Mouse (Mus musculus) midbrain, embryonic 10.5 days (tissue): ENCODE measurements around the gene Pign. TPM values are rescaled to one million over a fixed set of nuclear protein-coding genes. Genes with fewer than 3 reads are reported as not detected.

ENCODE experiments used
- DNase-seq: peaks from one replicate; pipeline ENCODE4 v3.0.0-alpha.2; 2017; ENCODE audit warnings: low spot score
- H3K27ac ChIP-seq: fragments of 300-500 bp; sonication (generic); replicated peaks from 2 replicates; pipeline ENCODE4 v1.5.1; 2016; ENCODE audit warnings: mild to moderate bottlenecking
- H3K27me3 ChIP-seq: fragments of 300-500 bp; sonication (generic); 2 replicates; pipeline ENCODE4 v1.6.1; 2016; ENCODE audit warnings: low read depth, mild to moderate bottlenecking; ENCODE audit not compliant: poor library complexity, severe bottlenecking
- H3K36me3 ChIP-seq: fragments of 300-500 bp; sonication (generic); 2 replicates; pipeline ENCODE4 v1.6.1; 2016; ENCODE audit warnings: mild to moderate bottlenecking, moderate library complexity
- H3K4me1 ChIP-seq: fragments of 300-500 bp; sonication (generic); 2 replicates; pipeline ENCODE4 v1.6.1; 2016
- H3K4me3 ChIP-seq: fragments of 300-500 bp; sonication (generic); 2 replicates; pipeline ENCODE4 v1.5.1; 2016; ENCODE audit warnings: mild to moderate bottlenecking, moderate library complexity
- H3K9me3 ChIP-seq: fragments of 300-500 bp; sonication (generic); replicated peaks from 2 replicates; pipeline ENCODE4 v1.6.1; 2016; ENCODE audit warnings: mild to moderate bottlenecking
- WGBS: fragments of 180-500 bp; shearing (Covaris S2); methylation state at CpG from one replicate; pipeline ENCODE4 v1.1.7; 2016; 5-methylcytosine and 5-hydroxymethylcytosine counted together
- microRNA-seq: library from miRNA; unstranded; fragments of <30 nt; microRNA quantifications from one replicate; pipeline ENCODE4, GENCODE M21; 2017
- polyA plus RNA-seq: library from polyadenylated mRNA; unstranded; fragments of >200 nt; fragmentation: Nextera tagmentation; extraction: Ambion mirVana; gene quantifications from 2 replicates; pipeline ENCODE4 v1.2.1, GENCODE M21; 2016

Pign gene
- polyA plus RNA-seq, 1 experiment from 2014 or later, result 11.1 TPM

- H3K27ac ChIP-seq, result no peak overlapping the region
- H3K27me3 ChIP-seq, result no peaks in the 10 kb centered on the region
- WGBS, result 93% methylated on average over 3 of the region's 3 CpGs
- H3K4me3 ChIP-seq, result no peak overlapping the region
- no peaks in the 10 kb centered on the region for H3K36me3 ChIP-seq
- H3K9me3 ChIP-seq, result no peaks in the 10 kb centered on the region
- DNase-seq, result no peak
- H3K4me1 ChIP-seq, result no peaks in the 10 kb centered on the region
Observed at GRCm38 (mm10) chr1:105553130-105553529, 110.3 kb downstream of the Pign start.

DNA sequence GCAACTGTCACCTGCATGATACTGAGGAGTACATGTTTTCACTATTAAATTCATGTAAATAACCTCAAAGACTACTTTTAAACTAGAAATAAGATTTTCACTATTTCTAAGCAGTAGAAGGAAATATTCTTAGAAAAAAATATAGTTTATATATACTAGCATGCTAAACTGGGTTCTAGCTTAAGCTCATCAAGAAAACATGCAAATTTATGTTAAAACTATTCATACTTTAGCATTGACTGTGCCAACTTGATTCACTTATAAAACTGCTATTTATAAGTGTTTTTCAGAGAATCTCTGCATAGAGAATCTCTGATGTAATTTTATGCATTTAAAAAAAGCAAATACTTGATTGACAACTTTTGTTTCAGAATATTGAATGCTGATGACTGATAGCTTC lies 113.3 kb downstream of the Pign start:
- no peaks in the 10 kb centered on the region for H3K9me3 ChIP-seq

GRCm38 (mm10) chr1:105549648-105550047 lies 113.8 kb downstream of the Pign start:
- Histone ChIP-seq H3K36me3 (peaks cover 5% of the 10 kb centered on the region; the same call in 1 of the 2 replicates), H3K27ac (no peak overlapping the region), H3K27me3 (no peaks in the 10 kb centered on the region), H3K9me3 (no peaks in the 10 kb centered on the region), H3K4me1 (no peaks in the 10 kb centered on the region), H3K4me3 (no peak overlapping the region)
- WGBS, result 85% methylated on average over 4 of the region's 4 CpGs
- no peak for DNase-seq

More for the DNA sequence above, 113.3 kb downstream of the Pign start:
- Histone ChIP-seq H3K36me3 (peaks cover 5% of the 10 kb centered on the region; the same call in 1 of the 2 replicates), H3K27me3 (no peaks in the 10 kb centered on the region), H3K27ac (no peak overlapping the region), H3K4me3 (no peak overlapping the region), H3K4me1 (no peaks in the 10 kb centered on the region)
- DNase-seq, result no peak

GRCm38 (mm10) chr1:105543051-105543450 lies 120.4 kb downstream of the Pign start:
- H3K36me3 ChIP-seq, result peaks cover 42% of the 10 kb centered on the region
- H3K9me3 ChIP-seq, result peaks cover 20% of the 10 kb centered on the region
- no peak for DNase-seq
- H3K27me3 ChIP-seq, result no peaks in the 10 kb centered on the region
- 93% methylated on average over 1 of the region's 1 CpGs for WGBS
- no peak overlapping the region for H3K27ac ChIP-seq
- no peaks in the 10 kb centered on the region for H3K4me1 ChIP-seq
- H3K4me3 ChIP-seq, result no peak overlapping the region

- WGBS, result 54% methylated on average over 2 of the region's 2 CpGs
- H3K36me3 ChIP-seq, result 0 out of 2 replicates have a peak, but pooled peaks cover 7% of the 10 kb centered on the region
- no peaks in the 10 kb centered on the region for H3K27me3 ChIP-seq
- DNase-seq, result no peak
- no peaks in the 10 kb centered on the region for H3K4me1 ChIP-seq
- no peak overlapping the region for H3K4me3 ChIP-seq
- H3K9me3 ChIP-seq, result 0 out of 2 replicates have a peak, but pooled peaks cover 3% of the 10 kb centered on the region
- no peak overlapping the region for H3K27ac ChIP-seq
Observed at GRCm38 (mm10) chr1:105523768-105524167, 139.7 kb downstream of the Pign start.

- Histone ChIP-seq H3K4me3 (no peak overlapping the region), H3K4me1 (no peaks in the 10 kb centered on the region), H3K36me3 (0 out of 2 replicates have a peak, but pooled peaks cover 7% of the 10 kb centered on the region), H3K27me3 (no peaks in the 10 kb centered on the region), H3K9me3 (0 out of 2 replicates have a peak, but pooled peaks cover 3% of the 10 kb centered on the region), H3K27ac (no peak overlapping the region)
- no peak for DNase-seq
- 88% methylated on average over 2 of the region's 2 CpGs for WGBS
Observed at GRCm38 (mm10) chr1:105522321-105522720, 141.2 kb downstream of the Pign start.

DNA sequence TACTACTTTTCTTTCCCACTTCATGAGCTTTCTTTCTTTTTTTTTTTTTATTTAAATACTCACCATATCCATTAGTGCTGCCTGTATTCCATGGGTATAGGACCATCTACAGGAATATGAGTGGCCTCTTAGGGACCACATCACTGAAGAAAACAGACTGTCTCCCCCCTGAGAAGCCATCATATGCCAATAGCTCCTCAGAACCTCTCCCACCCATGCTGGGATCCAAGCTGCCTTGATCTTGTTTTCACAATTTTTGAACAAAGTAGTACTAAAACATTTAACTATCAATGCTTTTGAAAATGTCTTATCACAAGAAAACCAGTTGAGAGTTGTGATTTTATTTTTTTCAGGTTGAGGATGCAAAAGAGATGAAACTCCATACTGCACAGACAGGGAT lies 145.4 kb downstream of the Pign start:
- Histone ChIP-seq H3K36me3 (0 out of 2 replicates have a peak, but pooled peaks cover 7% of the 10 kb centered on the region), H3K4me1 (no peaks in the 10 kb centered on the region), H3K4me3 (no peak overlapping the region), H3K27ac (no peak overlapping the region), H3K9me3 (no peaks in the 10 kb centered on the region), H3K27me3 (no peaks in the 10 kb centered on the region)
- no peak for DNase-seq

DNA sequence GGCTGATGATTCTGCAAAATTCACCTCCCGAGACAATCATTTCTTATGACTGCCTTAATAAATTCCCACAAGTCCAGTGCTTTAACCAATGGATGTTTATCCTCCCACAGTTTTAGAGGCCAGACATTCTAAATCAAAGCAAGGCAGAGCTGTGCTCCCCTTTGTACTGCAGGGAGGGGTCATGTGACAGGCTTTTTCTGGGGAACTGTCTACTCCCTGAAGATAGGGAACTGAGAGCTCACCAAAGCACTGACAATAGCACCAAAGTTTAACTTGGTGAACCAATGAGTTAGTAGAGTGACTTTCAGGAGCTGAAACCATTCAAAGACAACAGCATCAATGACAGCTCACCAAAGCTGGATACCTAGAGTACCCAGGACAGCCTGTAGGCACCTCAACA lies 156.4 kb downstream of the Pign start:
- Histone ChIP-seq H3K4me1 (no peaks in the 10 kb centered on the region), H3K27ac (no peak overlapping the region), H3K36me3 (no peaks in the 10 kb centered on the region), H3K9me3 (no peaks in the 10 kb centered on the region), H3K4me3 (no peak overlapping the region), H3K27me3 (no peaks in the 10 kb centered on the region)
- DNase-seq, result no peak
- 93% methylated on average over 1 of the region's 1 CpGs for WGBS

- no peaks in the 10 kb centered on the region for H3K27me3 ChIP-seq
- no peaks in the 10 kb centered on the region for H3K36me3 ChIP-seq
- no peaks in the 10 kb centered on the region for H3K9me3 ChIP-seq
- H3K4me1 ChIP-seq, result no peaks in the 10 kb centered on the region
- 87% methylated on average over 5 of the region's 5 CpGs for WGBS
- no peak for DNase-seq
- H3K4me3 ChIP-seq, result no peak overlapping the region
- H3K27ac ChIP-seq, result no peak overlapping the region
Observed at GRCm38 (mm10) chr1:105492626-105493025, 170.9 kb downstream of the Pign start.

DNA sequence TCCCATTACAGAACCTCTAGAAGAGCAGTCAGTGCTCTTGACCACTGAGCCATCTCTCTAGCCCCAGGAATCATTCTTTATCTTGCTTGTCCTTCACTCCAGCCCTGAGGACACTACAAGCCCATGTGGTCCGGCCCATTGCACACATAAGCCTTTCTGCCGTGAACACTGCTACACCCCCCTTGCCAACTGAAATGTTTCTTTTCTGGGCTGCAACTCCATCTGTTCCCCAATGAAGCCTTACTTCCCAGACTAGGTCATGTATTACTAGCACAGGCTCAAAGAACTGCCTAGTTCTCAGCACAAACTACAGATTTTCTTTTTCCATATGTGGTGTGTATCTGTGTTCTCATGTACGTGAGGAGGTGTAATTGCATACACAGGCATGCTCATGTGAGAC lies 174.0 kb downstream of the Pign start:
- H3K27ac ChIP-seq, result no peak overlapping the region
- H3K4me1 ChIP-seq, result no peaks in the 10 kb centered on the region
- H3K36me3 ChIP-seq, result no peaks in the 10 kb centered on the region
- no peak for DNase-seq
- H3K27me3 ChIP-seq, result no peaks in the 10 kb centered on the region
- H3K4me3 ChIP-seq, result no peak overlapping the region
- H3K9me3 ChIP-seq, result no peaks in the 10 kb centered on the region
- 84% methylated on average over 3 of the region's 3 CpGs for WGBS

- Histone ChIP-seq H3K36me3 (no peaks in the 10 kb centered on the region), H3K9me3 (no peaks in the 10 kb centered on the region), H3K4me3 (no peak overlapping the region), H3K27me3 (no peaks in the 10 kb centered on the region), H3K27ac (no peak overlapping the region), H3K4me1 (no peaks in the 10 kb centered on the region)
- DNase-seq, result no peak
- 76% methylated on average over 4 of the region's 4 CpGs for WGBS
Observed at GRCm38 (mm10) chr1:105487037-105487436, 176.4 kb downstream of the Pign start.

Small RNAs within 50 kb of the gene (microRNA-seq; reads per million reads assigned to microRNA genes)
- gene Gm22426, result not detected

Other genes starting within 250 kb of the Pign start
- gene Relch, start 184 bp upstream of the Pign start, polyA plus RNA-seq, result 24.5 and 27.3 TPM in 2 replicates
- 0.41 and 0.52 TPM in 2 replicates for gene Tnfrsf11a, start 117.0 kb upstream of the Pign start, polyA plus RNA-seq